Mouse (Mus musculus): ENCODE measurements around the gene Spag5. TPM values are rescaled to one million over a fixed set of nuclear protein-coding genes. Genes with fewer than 3 reads are reported as not detected.

The Spag5 gene
- total and polyA plus RNA-seq, 2 experiments from 2014 or later: 6.8 to 16.8 TPM

GRCm38 (mm10) chr11:78355471-78356238, 54.3 kb downstream of the Spag5 start:
- Histone ChIP-seq H3K27ac (ENCODE audit: low read depth) (no peak overlapping the region), H3K4me3 (ENCODE audit: low read depth, low read length) (no peak overlapping the region), H3K27me3 (ENCODE audit: control insufficient read depth, insufficient read depth, low read length) (no peaks in the 10 kb centered on the region), H3K36me3 (replicated peaks; ENCODE audit: control insufficient read depth, insufficient read depth, low read length) (no peaks in the 10 kb centered on the region), H3K4me2 (ENCODE audit: low read depth, low read length) (no peak overlapping the region), H3K9me3 (replicated peaks; ENCODE audit: control insufficient read depth, low read length) (no peaks in the 10 kb centered on the region), H3K4me1 (ENCODE audit: control insufficient read depth, insufficient read depth) (no peaks in the 10 kb centered on the region), H3K9ac (replicated peaks; ENCODE audit: low read depth, low read length) (no peak overlapping the region)
- WGBS: 33% methylated on average over 4 of the region's 4 CpGs
- no peak for TF ChIP-seq EP300 (IDR thresholded peaks at IDR 0.05; ENCODE audit: low read depth)
- peak; percentile 70 for TF ChIP-seq CTCF (IDR thresholded peaks at IDR 0.05; ENCODE audit: low read depth)
- ATAC-seq (ENCODE audit: insufficient read depth, low read depth): no peak
- no peak for DNase-seq (ENCODE audit: low spot score)

DNA sequence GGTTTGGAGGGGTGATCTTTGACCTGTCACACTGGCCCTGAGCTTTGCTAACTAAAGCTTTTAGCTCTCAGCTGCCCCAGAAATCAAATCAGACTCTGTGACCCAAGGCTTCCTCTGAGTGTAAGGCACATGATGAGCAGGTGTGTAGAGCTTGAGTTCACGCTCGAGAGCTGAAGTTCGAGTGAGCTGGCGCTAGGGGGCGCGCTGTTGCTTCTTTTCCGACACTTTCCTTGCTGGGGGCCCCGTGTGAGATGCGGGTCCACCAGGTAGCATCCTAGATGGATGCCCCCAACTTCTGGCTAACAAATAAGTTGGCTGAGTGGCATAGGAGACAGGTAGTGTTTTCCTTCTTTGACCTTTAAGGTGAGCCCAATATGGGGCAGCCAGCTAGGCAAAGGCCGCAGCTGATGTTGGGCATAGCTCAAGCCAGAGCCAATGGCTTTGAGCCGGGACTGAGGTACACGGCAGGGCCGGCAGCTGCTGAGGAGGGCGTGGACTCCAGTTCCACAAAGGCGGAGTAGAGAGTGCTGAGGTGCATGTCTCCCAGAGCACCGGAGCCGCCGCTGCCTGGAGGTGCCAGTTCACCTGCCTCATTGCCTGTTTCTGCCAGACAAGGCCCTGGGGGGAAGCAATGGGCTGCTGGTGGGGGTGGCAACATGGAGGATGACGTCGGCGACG, 57.1 kb downstream of the Spag5 start:
- H3K27ac ChIP-seq (ENCODE audit: low read depth): no peak overlapping the region
- DNase-seq (ENCODE audit: low spot score) (no peak), ATAC-seq (ENCODE audit: insufficient read depth, low read depth) (no peak)
- no peak overlapping the region for H3K4me3 ChIP-seq (ENCODE audit: low read depth, low read length)
- no peaks in the 10 kb centered on the region for H3K4me1 ChIP-seq (ENCODE audit: control insufficient read depth, insufficient read depth)
- 17% methylated on average over 22 of the region's 22 CpGs for WGBS
- no peak overlapping the region for H3K4me2 ChIP-seq (ENCODE audit: low read depth, low read length)
- TF ChIP-seq EP300 (IDR thresholded peaks at IDR 0.05; ENCODE audit: low read depth): no peak
- peak; percentile 29 for TF ChIP-seq CTCF (IDR thresholded peaks at IDR 0.05; ENCODE audit: low read depth)
- H3K27me3 ChIP-seq (ENCODE audit: control insufficient read depth, insufficient read depth, low read length): no peaks in the 10 kb centered on the region
- H3K9me3 ChIP-seq (replicated peaks; ENCODE audit: control insufficient read depth, low read length): no peaks in the 10 kb centered on the region
- H3K9ac ChIP-seq (replicated peaks; ENCODE audit: low read depth, low read length): no peak overlapping the region
- H3K36me3 ChIP-seq (replicated peaks; ENCODE audit: control insufficient read depth, insufficient read depth, low read length): no peaks in the 10 kb centered on the region

DNA sequence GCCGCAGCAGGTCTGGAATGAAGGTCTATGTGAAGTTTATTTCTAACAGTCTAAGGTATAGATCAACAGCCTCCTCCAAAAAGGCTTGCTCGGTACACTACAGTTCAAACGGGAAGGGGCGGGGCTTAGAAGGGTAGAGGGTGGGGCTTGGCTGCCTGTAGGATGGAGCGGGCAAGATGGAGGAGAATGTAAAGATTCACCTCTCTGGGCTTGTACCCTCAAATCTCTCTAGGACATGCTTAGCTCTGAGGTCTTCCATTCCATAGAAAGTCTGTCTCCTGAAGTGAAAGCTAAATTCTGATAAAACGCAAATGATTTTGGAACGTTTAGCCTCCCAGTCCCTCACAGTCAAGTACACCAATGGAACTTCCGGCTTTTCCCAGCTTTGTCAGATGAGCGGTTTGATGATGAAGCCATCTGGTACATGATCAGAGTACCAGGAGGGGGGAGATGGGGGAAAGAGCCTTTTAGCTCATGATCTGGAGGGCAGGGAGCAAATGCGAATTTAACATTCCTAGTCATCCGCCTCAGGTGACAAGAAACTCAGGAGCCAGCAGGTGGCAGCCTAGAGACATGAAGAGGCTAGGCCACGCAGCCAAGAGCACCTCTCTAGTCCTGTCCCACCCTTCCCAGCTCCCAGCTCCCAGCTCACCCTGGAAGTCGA, 58.9 kb downstream of the Spag5 start:
- Histone ChIP-seq H3K27me3 (ENCODE audit: control insufficient read depth, insufficient read depth, low read length) (0 out of 2 replicates have a peak, but pooled peaks cover 4% of the 10 kb centered on the region), H3K4me2 (ENCODE audit: low read depth, low read length) (peak overlapping the region; percentile 59), H3K9ac (replicated peaks; ENCODE audit: low read depth, low read length) (no peak overlapping the region), H3K9me3 (replicated peaks; ENCODE audit: control insufficient read depth, low read length) (no peaks in the 10 kb centered on the region), H3K27ac (ENCODE audit: low read depth) (no peak overlapping the region), H3K4me1 (ENCODE audit: control insufficient read depth, insufficient read depth) (no peaks in the 10 kb centered on the region), H3K36me3 (replicated peaks; ENCODE audit: control insufficient read depth, insufficient read depth, low read length) (no peaks in the 10 kb centered on the region), H3K4me3 (ENCODE audit: low read depth, low read length) (peak overlapping the region; percentile 33)
- 10% methylated on average over 13 of the region's 13 CpGs for WGBS
- DNase-seq (ENCODE audit: low spot score) (peak; percentile 71), ATAC-seq (ENCODE audit: insufficient read depth, low read depth) (0 out of 2 replicates have a peak, but pooled peaks have one; percentile 45)
- TF ChIP-seq CTCF (IDR thresholded peaks at IDR 0.05; ENCODE audit: low read depth): peak; percentile 71
- no peak for TF ChIP-seq EP300 (IDR thresholded peaks at IDR 0.05; ENCODE audit: low read depth)

GRCm38 (mm10) chr11:78360789-78361131, 59.4 kb downstream of the Spag5 start:
- 0 out of 2 replicates have a peak, but pooled peaks cover 4% of the 10 kb centered on the region for H3K27me3 ChIP-seq (ENCODE audit: control insufficient read depth, insufficient read depth, low read length)
- no peak overlapping the region for H3K4me3 ChIP-seq (ENCODE audit: low read depth, low read length)
- no peaks in the 10 kb centered on the region for H3K36me3 ChIP-seq (replicated peaks; ENCODE audit: control insufficient read depth, insufficient read depth, low read length)
- TF ChIP-seq EP300 (IDR thresholded peaks at IDR 0.05; ENCODE audit: low read depth): no peak
- TF ChIP-seq CTCF (IDR thresholded peaks at IDR 0.05; ENCODE audit: low read depth): no peak
- no peak overlapping the region for H3K27ac ChIP-seq (ENCODE audit: low read depth)
- no peak overlapping the region for H3K9ac ChIP-seq (replicated peaks; ENCODE audit: low read depth, low read length)
- no peaks in the 10 kb centered on the region for H3K9me3 ChIP-seq (replicated peaks; ENCODE audit: control insufficient read depth, low read length)
- H3K4me2 ChIP-seq (ENCODE audit: low read depth, low read length): no peak overlapping the region
- 64% methylated on average over 2 of the region's 2 CpGs for WGBS
- ATAC-seq (ENCODE audit: insufficient read depth, low read depth) (no peak), DNase-seq (ENCODE audit: low spot score) (no peak)
- H3K4me1 ChIP-seq (ENCODE audit: control insufficient read depth, insufficient read depth): no peaks in the 10 kb centered on the region

DNA sequence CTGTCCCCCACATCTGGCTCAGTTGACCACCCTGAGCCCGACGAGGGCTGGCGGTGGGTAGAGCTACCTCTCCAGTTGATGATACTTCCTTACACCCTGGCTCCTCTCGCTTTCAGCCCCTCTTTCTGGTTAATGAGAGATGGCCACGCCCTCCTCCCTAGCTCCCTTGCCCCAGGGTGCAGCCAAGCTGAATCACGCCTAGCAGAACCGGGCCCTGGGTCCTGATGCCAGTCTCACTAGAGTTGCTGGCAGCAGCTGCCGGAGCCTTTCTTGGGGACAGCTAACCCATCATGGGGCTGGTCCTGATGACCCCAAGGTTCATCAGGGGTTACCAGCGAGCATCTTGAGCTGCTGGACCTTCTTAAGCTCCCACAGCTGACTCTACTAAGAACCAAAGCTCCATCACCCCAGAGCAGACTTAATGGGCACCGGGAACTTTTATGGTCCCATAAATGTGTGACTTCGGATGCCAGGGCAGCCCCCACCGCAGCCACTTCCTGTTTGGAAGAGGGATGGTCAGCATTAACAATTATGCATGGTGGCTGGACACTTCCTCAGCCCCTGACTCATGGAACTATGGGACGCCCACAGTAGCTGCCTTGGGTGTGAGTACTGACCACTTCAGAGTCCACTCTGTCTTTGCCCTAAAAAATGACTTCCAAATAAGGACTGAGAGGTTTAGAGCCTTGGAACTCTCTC, 62.1 kb downstream of the Spag5 start:
- Histone ChIP-seq H3K4me2 (ENCODE audit: low read depth, low read length) (no peak overlapping the region), H3K9me3 (replicated peaks; ENCODE audit: control insufficient read depth, low read length) (no peaks in the 10 kb centered on the region), H3K4me1 (ENCODE audit: control insufficient read depth, insufficient read depth) (no peaks in the 10 kb centered on the region), H3K27me3 (ENCODE audit: control insufficient read depth, insufficient read depth, low read length) (0 out of 2 replicates have a peak, but pooled peaks cover 10% of the 10 kb centered on the region), H3K27ac (ENCODE audit: low read depth) (no peak overlapping the region), H3K36me3 (replicated peaks; ENCODE audit: control insufficient read depth, insufficient read depth, low read length) (no peaks in the 10 kb centered on the region), H3K9ac (replicated peaks; ENCODE audit: low read depth, low read length) (no peak overlapping the region), H3K4me3 (ENCODE audit: low read depth, low read length) (no peak overlapping the region)
- DNase-seq (ENCODE audit: low spot score) (no peak), ATAC-seq (ENCODE audit: insufficient read depth, low read depth) (no peak)
- TF ChIP-seq CTCF (IDR thresholded peaks at IDR 0.05; ENCODE audit: low read depth): no peak
- TF ChIP-seq EP300 (IDR thresholded peaks at IDR 0.05; ENCODE audit: low read depth): no peak
- 71% methylated on average over 13 of the region's 13 CpGs for WGBS
